Mouse (Mus musculus) liver, adult 2 months (tissue): ENCODE results near the gene Npas2.

Experiments
- CTCF ChIP-seq: fragments of 200-500 bp; IDR thresholded peaks from 2 replicates; pipeline ENCODE4 v1.5.1; 2011; ENCODE audit warnings: low read depth, low read length, control low read depth
- POLR2A ChIP-seq: fragments of 200-500 bp; IDR thresholded peaks from 2 replicates; pipeline ENCODE4 v1.6.1; 2011; ENCODE audit warnings: low read length, control low read depth; ENCODE audit not compliant: insufficient read depth; ENCODE audit errors: extremely low read depth

GRCm38 (mm10) chr1:39361754-39362514, 168.4 kb downstream of the Npas2 start:
- TF ChIP-seq CTCF = no peak
- no peak for TF ChIP-seq POLR2A
